Mouse (Mus musculus) CD4-positive, CD25-positive, alpha-beta regulatory T cell, adult 4 months (primary cell): ENCODE measurements around the gene Gtf3c2. TPM values are rescaled to one million over a fixed set of nuclear protein-coding genes. Genes with fewer than 3 reads are reported as not detected.
"Not testable (repeated sequence)": the region's sequence is repeated elsewhere in the genome, so short reads cannot be mapped to it uniquely, and the experiment has no call there.

Experiments used
- ATAC-seq: one replicate; pipeline ENCODE4 v1.8.0; 2017
- polyA plus RNA-seq, 2 experiments: library from polyadenylated mRNA; unstranded; fragments of 100-300 nt; shearing (Covaris generic); gene quantifications; one replicate each; pipeline ENCODE4 v1.2.1; 2017

The Gtf3c2 gene
- polyA plus RNA-seq = 100 to 1,000 TPM in 1 of 2 experiments, 10 to 100 TPM in 1; 70.2 to 126 TPM

- ATAC-seq = peak; percentile 94
Observed at GRCm38 (mm10) chr5:31179766-31180630, at the start of gene Gtf3c2, which contains the start of gene Gm29609. Gene Gtf3c2 (minus strand): TSS chr5:31180144. Gene Gm29609 (minus strand): TSS chr5:31179911.

GRCm38 (mm10) chr5:31226641-31227040 is 46.7 kb upstream of the Gtf3c2 start:
- peak; percentile 43 for ATAC-seq

GRCm38 (mm10) chr5:31222696-31223095 is 42.8 kb upstream of the Gtf3c2 start:
- no peak for ATAC-seq

GRCm38 (mm10) chr5:31221304-31221945 is 41.5 kb upstream of the Gtf3c2 start:
- no peak for ATAC-seq

GRCm38 (mm10) chr5:31220448-31221303 is 40.7 kb upstream of the Gtf3c2 start, which contains the start of gene Ppm1g:
Gene Ppm1g (minus strand): TSS chr5:31220687.
- ATAC-seq = peak; percentile 93

- ATAC-seq = peak; percentile 31
Observed at GRCm38 (mm10) chr5:31219911-31220447, 40.0 kb upstream of the Gtf3c2 start.

GRCm38 (mm10) chr5:31219474-31219873 is 39.5 kb upstream of the Gtf3c2 start:
- ATAC-seq = no peak

GRCm38 (mm10) chr5:31219070-31219469 is 39.1 kb upstream of the Gtf3c2 start:
- no peak for ATAC-seq

GRCm38 (mm10) chr5:31218294-31218693 is 38.4 kb upstream of the Gtf3c2 start:
- no peak for ATAC-seq

GRCm38 (mm10) chr5:31216554-31216953 is 36.6 kb upstream of the Gtf3c2 start:
- not testable (repeated sequence) for ATAC-seq

GRCm38 (mm10) chr5:31204421-31204820 is 24.5 kb upstream of the Gtf3c2 start:
- ATAC-seq = no peak

GRCm38 (mm10) chr5:31203866-31204265 is 23.9 kb upstream of the Gtf3c2 start:
- no peak for ATAC-seq

- ATAC-seq = no peak
Observed at GRCm38 (mm10) chr5:31202933-31203332, 23.0 kb upstream of the Gtf3c2 start.

GRCm38 (mm10) chr5:31201742-31202590 is 22.0 kb upstream of the Gtf3c2 start, which contains the start of gene Zfp513:
Gene Zfp513 (minus strand): TSS chr5:31202303.
- ATAC-seq = peak; percentile 98

GRCm38 (mm10) chr5:31201042-31201741 is 21.2 kb upstream of the Gtf3c2 start:
- no peak for ATAC-seq

GRCm38 (mm10) chr5:31200327-31200768 is 20.4 kb upstream of the Gtf3c2 start:
- no peak for ATAC-seq

GRCm38 (mm10) chr5:31199893-31200292 is 19.9 kb upstream of the Gtf3c2 start:
- no peak for ATAC-seq

GRCm38 (mm10) chr5:31199321-31199892 is 19.5 kb upstream of the Gtf3c2 start:
- no peak for ATAC-seq

- ATAC-seq = no peak
Observed at GRCm38 (mm10) chr5:31198616-31199320, 18.8 kb upstream of the Gtf3c2 start.
